Mouse (Mus musculus): ENCODE measurements at regions not wholly inside any gene's neighbourhood (a gene's known extent, or its start where the extent isn't known, plus 50 kb on each side); places are given as distances from the start of the nearest gene placed in this dataset.
A peak's percentile ranks its signal among the peaks of the same experiment; 100 is the strongest.

- no peaks in the 10 kb centered on the region for H3K27me3 ChIP-seq (replicated peaks; ENCODE audit: control insufficient read depth, insufficient read depth, low read length)
- no peaks in the 10 kb centered on the region for H3K36me3 ChIP-seq (ENCODE audit: control insufficient read depth, insufficient read depth)
- no peak overlapping the region for H3K4me3 ChIP-seq (ENCODE audit: low read depth, low read length)
- H3K9ac ChIP-seq (ENCODE audit: low read depth, low read length), result no peak overlapping the region
- H3K27ac ChIP-seq (ENCODE audit: low read depth, low read length), result no peak overlapping the region
- H3K9me3 ChIP-seq (ENCODE audit: control insufficient read depth), result no peaks in the 10 kb centered on the region
- WGBS, result 63% methylated on average over 3 of the region's 3 CpGs
- no peak for ATAC-seq
- peak; percentile 49 for TF ChIP-seq CTCF (IDR thresholded peaks at IDR 0.05; ENCODE audit: low read depth)
- no peak overlapping the region for H3K4me2 ChIP-seq (replicated peaks; ENCODE audit: low read depth)
- no peaks in the 10 kb centered on the region for H3K4me1 ChIP-seq (replicated peaks; ENCODE audit: control insufficient read depth, insufficient read depth, low read length)
Measured at GRCm38 (mm10) chr9:101398858-101399257, 147.3 kb upstream of the Ppp2r3a start.

- Histone ChIP-seq H3K27ac (ENCODE audit: low read depth, low read length) (no peak overlapping the region), H3K27me3 (replicated peaks; ENCODE audit: control insufficient read depth, insufficient read depth, low read length) (no peaks in the 10 kb centered on the region), H3K4me1 (replicated peaks; ENCODE audit: control insufficient read depth, insufficient read depth, low read length) (no peaks in the 10 kb centered on the region), H3K4me2 (replicated peaks; ENCODE audit: low read depth) (no peak overlapping the region), H3K9me3 (ENCODE audit: control insufficient read depth) (no peaks in the 10 kb centered on the region), H3K36me3 (ENCODE audit: control insufficient read depth, insufficient read depth) (no peaks in the 10 kb centered on the region), H3K4me3 (ENCODE audit: low read depth, low read length) (no peak overlapping the region), H3K9ac (ENCODE audit: low read depth, low read length) (no peak overlapping the region)
- no peak for ATAC-seq
- no peak for TF ChIP-seq CTCF (IDR thresholded peaks at IDR 0.05; ENCODE audit: low read depth)
- 22% methylated on average over 2 of the region's 2 CpGs for WGBS
Measured at GRCm38 (mm10) chr9:101369380-101369779, 117.8 kb upstream of the Ppp2r3a start.

- Histone ChIP-seq H3K27me3 (replicated peaks; ENCODE audit: control insufficient read depth, insufficient read depth, low read length) (no peaks in the 10 kb centered on the region), H3K9me3 (ENCODE audit: control insufficient read depth) (no peaks in the 10 kb centered on the region), H3K4me2 (replicated peaks; ENCODE audit: low read depth) (no peak overlapping the region), H3K4me1 (replicated peaks; ENCODE audit: control insufficient read depth, insufficient read depth, low read length) (no peaks in the 10 kb centered on the region), H3K9ac (ENCODE audit: low read depth, low read length) (no peak overlapping the region), H3K27ac (ENCODE audit: low read depth, low read length) (no peak overlapping the region), H3K36me3 (ENCODE audit: control insufficient read depth, insufficient read depth) (no peaks in the 10 kb centered on the region), H3K4me3 (ENCODE audit: low read depth, low read length) (no peak overlapping the region)
- ATAC-seq, result no peak
- WGBS, result 62% methylated on average over 6 of the region's 6 CpGs
- TF ChIP-seq CTCF (IDR thresholded peaks at IDR 0.05; ENCODE audit: low read depth), result no peak
Measured at GRCm38 (mm10) chr9:101356607-101357006, 105.0 kb upstream of the Ppp2r3a start.

- Histone ChIP-seq H3K36me3 (ENCODE audit: control insufficient read depth, insufficient read depth) (no peaks in the 10 kb centered on the region), H3K27me3 (replicated peaks; ENCODE audit: control insufficient read depth, insufficient read depth, low read length) (no peaks in the 10 kb centered on the region), H3K4me2 (replicated peaks; ENCODE audit: low read depth) (no peak overlapping the region), H3K9ac (ENCODE audit: low read depth, low read length) (no peak overlapping the region), H3K4me3 (ENCODE audit: low read depth, low read length) (no peak overlapping the region), H3K9me3 (ENCODE audit: control insufficient read depth) (no peaks in the 10 kb centered on the region), H3K4me1 (replicated peaks; ENCODE audit: control insufficient read depth, insufficient read depth, low read length) (no peaks in the 10 kb centered on the region), H3K27ac (ENCODE audit: low read depth, low read length) (no peak overlapping the region)
- no peak for TF ChIP-seq CTCF (IDR thresholded peaks at IDR 0.05; ENCODE audit: low read depth)
- ATAC-seq, result no peak
- 91% methylated on average over 4 of the region's 4 CpGs for WGBS
Measured at GRCm38 (mm10) chr9:101348771-101349170, 97.2 kb upstream of the Ppp2r3a start.

- Histone ChIP-seq H3K4me3 (ENCODE audit: low read depth, low read length) (no peak overlapping the region), H3K36me3 (ENCODE audit: control insufficient read depth, insufficient read depth) (no peaks in the 10 kb centered on the region), H3K4me2 (replicated peaks; ENCODE audit: low read depth) (no peak overlapping the region), H3K9me3 (ENCODE audit: control insufficient read depth) (no peaks in the 10 kb centered on the region), H3K4me1 (replicated peaks; ENCODE audit: control insufficient read depth, insufficient read depth, low read length) (no peaks in the 10 kb centered on the region), H3K9ac (ENCODE audit: low read depth, low read length) (no peak overlapping the region), H3K27ac (ENCODE audit: low read depth, low read length) (no peak overlapping the region), H3K27me3 (replicated peaks; ENCODE audit: control insufficient read depth, insufficient read depth, low read length) (no peaks in the 10 kb centered on the region)
- ATAC-seq, result no peak
- 79% methylated on average over 5 of the region's 5 CpGs for WGBS
- no peak for TF ChIP-seq CTCF (IDR thresholded peaks at IDR 0.05; ENCODE audit: low read depth)
Measured at GRCm38 (mm10) chr9:101342887-101343286, 91.3 kb upstream of the Ppp2r3a start.

GRCm38 (mm10) chr9:101340796-101341465, 89.3 kb upstream of the Ppp2r3a start:
- 73% methylated on average over 11 of the region's 11 CpGs for WGBS

More at GRCm38 (mm10) chr9:101340796-101341465, 89.3 kb upstream of the Ppp2r3a start:
- no peak for TF ChIP-seq CTCF (IDR thresholded peaks at IDR 0.05; ENCODE audit: low read depth)
- ATAC-seq, result no peak
- H3K4me3 ChIP-seq (ENCODE audit: low read depth, low read length), result no peak overlapping the region
- H3K9me3 ChIP-seq (ENCODE audit: control insufficient read depth), result no peaks in the 10 kb centered on the region
- no peak overlapping the region for H3K9ac ChIP-seq (ENCODE audit: low read depth, low read length)
- no peaks in the 10 kb centered on the region for H3K4me1 ChIP-seq (replicated peaks; ENCODE audit: control insufficient read depth, insufficient read depth, low read length)
- no peaks in the 10 kb centered on the region for H3K27me3 ChIP-seq (replicated peaks; ENCODE audit: control insufficient read depth, insufficient read depth, low read length)
- H3K4me2 ChIP-seq (replicated peaks; ENCODE audit: low read depth), result no peak overlapping the region
- H3K36me3 ChIP-seq (ENCODE audit: control insufficient read depth, insufficient read depth), result no peaks in the 10 kb centered on the region
- no peak overlapping the region for H3K27ac ChIP-seq (ENCODE audit: low read depth, low read length)

All from intestine, postnatal 0 days (tissue).